Mouse (Mus musculus) kidney, embryonic 15.5 days (tissue): Measurements from ENCODE around the gene Sln. TPM values are rescaled to one million over a fixed set of nuclear protein-coding genes. Genes with fewer than 3 reads are reported as not detected.

Experiments
- ATAC-seq: fragments of 200-750 bp; cut with Nextera tagmentation; replicated peaks from 2 replicates; pipeline ENCODE4 v1.8.0; 2017; ENCODE audit warnings: moderate TSS enrichment; ENCODE audit not compliant: low FRiP score
- H3K27ac ChIP-seq: fragments of 300-500 bp; sonication (generic); 2 replicates; pipeline ENCODE4 v1.5.1; 2015; ENCODE audit warnings: mild to moderate bottlenecking, inconsistent platforms
- H3K27me3 ChIP-seq: fragments of 300-500 bp; sonication (generic); 2 replicates; pipeline ENCODE4 v1.6.1; 2015; ENCODE audit warnings: inconsistent platforms
- H3K36me3 ChIP-seq: fragments of 300-500 bp; sonication (generic); 2 replicates; pipeline ENCODE4 v1.6.1; 2015; ENCODE audit warnings: inconsistent platforms
- H3K4me1 ChIP-seq: fragments of 300-500 bp; sonication (generic); 2 replicates; pipeline ENCODE4 v1.6.1; 2015; ENCODE audit warnings: inconsistent platforms
- H3K4me2 ChIP-seq: fragments of 300-500 bp; sonication (generic); 2 replicates; pipeline ENCODE4 v1.6.1; 2015; ENCODE audit warnings: moderate library complexity, mild to moderate bottlenecking, inconsistent platforms
- H3K4me3 ChIP-seq: fragments of 300-500 bp; sonication (generic); replicated peaks from 2 replicates; pipeline ENCODE4 v1.5.1; 2015; ENCODE audit warnings: mild to moderate bottlenecking, inconsistent platforms
- H3K9ac ChIP-seq: fragments of 300-500 bp; sonication (generic); 2 replicates; pipeline ENCODE4 v1.6.1; 2015; ENCODE audit warnings: mild to moderate bottlenecking, inconsistent platforms
- H3K9me3 ChIP-seq: fragments of 300-500 bp; sonication (generic); replicated peaks from 2 replicates; pipeline ENCODE4 v1.6.1; 2016; ENCODE audit warnings: inconsistent platforms
- WGBS: fragments of 180-500 bp; shearing (Covaris S2); methylation state at CpG from one replicate; pipeline ENCODE4 v1.1.7; 2015; ENCODE audit warnings: mixed read lengths; 5-methylcytosine and 5-hydroxymethylcytosine counted together
- polyA plus RNA-seq: library from polyadenylated mRNA; unstranded; fragments of >200 nt; fragmentation: Nextera tagmentation; extraction: Ambion mirVana; gene quantifications from 2 replicates; pipeline ENCODE4 v1.2.1, GENCODE M21; 2015

The Sln gene
- polyA plus RNA-seq, 1 experiment from 2014 or later = 8.7 TPM

GRCm38 (mm10) chr9:53853672-53854071 lies 3.7 kb downstream of the Sln start:
- 90% methylated on average over 1 of the region's 1 CpGs for WGBS
- Histone ChIP-seq H3K4me2 (no peak overlapping the region), H3K27ac (no peak overlapping the region), H3K9me3 (no peaks in the 10 kb centered on the region), H3K36me3 (no peaks in the 10 kb centered on the region), H3K4me3 (no peak overlapping the region), H3K9ac (no peak overlapping the region), H3K4me1 (no peaks in the 10 kb centered on the region), H3K27me3 (no peaks in the 10 kb centered on the region)
- ATAC-seq = no peak

GRCm38 (mm10) chr9:53854525-53854924 lies 4.6 kb downstream of the Sln start:
- H3K27me3 ChIP-seq = no peaks in the 10 kb centered on the region
- no peaks in the 10 kb centered on the region for H3K4me1 ChIP-seq
- H3K9ac ChIP-seq = no peak overlapping the region
- H3K36me3 ChIP-seq = no peaks in the 10 kb centered on the region
- no peak for ATAC-seq
- 91% methylated on average over 1 of the region's 1 CpGs for WGBS
- no peak overlapping the region for H3K27ac ChIP-seq
- no peak overlapping the region for H3K4me2 ChIP-seq
- H3K9me3 ChIP-seq = no peaks in the 10 kb centered on the region
- H3K4me3 ChIP-seq = no peak overlapping the region

- no peak for ATAC-seq
- Histone ChIP-seq H3K36me3 (no peaks in the 10 kb centered on the region), H3K27me3 (no peaks in the 10 kb centered on the region), H3K4me1 (no peaks in the 10 kb centered on the region), H3K4me3 (no peak overlapping the region), H3K9ac (no peak overlapping the region), H3K9me3 (no peaks in the 10 kb centered on the region), H3K27ac (no peak overlapping the region), H3K4me2 (no peak overlapping the region)
- WGBS = 74% methylated on average over 5 of the region's 5 CpGs
Measured at GRCm38 (mm10) chr9:53857864-53858263, 7.9 kb downstream of the Sln start.

GRCm38 (mm10) chr9:53873239-53873638 lies 23.3 kb downstream of the Sln start:
- H3K9me3 ChIP-seq = no peaks in the 10 kb centered on the region
- no peak overlapping the region for H3K4me3 ChIP-seq
- WGBS = 91% methylated on average over 8 of the region's 8 CpGs
- H3K27ac ChIP-seq = no peak overlapping the region
- no peaks in the 10 kb centered on the region for H3K4me1 ChIP-seq
- H3K4me2 ChIP-seq = no peak overlapping the region
- H3K9ac ChIP-seq = no peak overlapping the region
- H3K27me3 ChIP-seq = no peaks in the 10 kb centered on the region
- no peak for ATAC-seq
- no peaks in the 10 kb centered on the region for H3K36me3 ChIP-seq

- H3K9me3 ChIP-seq = no peaks in the 10 kb centered on the region
- 5% methylated on average over 2 of the region's 2 CpGs for WGBS
- no peak overlapping the region for H3K9ac ChIP-seq
- no peak overlapping the region for H3K27ac ChIP-seq
- H3K4me3 ChIP-seq = no peak overlapping the region
- H3K4me2 ChIP-seq = no peak overlapping the region
- H3K4me1 ChIP-seq = no peaks in the 10 kb centered on the region
- no peak for ATAC-seq
- no peaks in the 10 kb centered on the region for H3K36me3 ChIP-seq
- no peaks in the 10 kb centered on the region for H3K27me3 ChIP-seq
Measured at GRCm38 (mm10) chr9:53877423-53877822, 27.5 kb downstream of the Sln start.

- ATAC-seq = no peak
- H3K4me2 ChIP-seq = no peak overlapping the region
- no peaks in the 10 kb centered on the region for H3K4me1 ChIP-seq
- H3K36me3 ChIP-seq = no peaks in the 10 kb centered on the region
- no peaks in the 10 kb centered on the region for H3K9me3 ChIP-seq
- H3K27me3 ChIP-seq = no peaks in the 10 kb centered on the region
- H3K9ac ChIP-seq = no peak overlapping the region
- 95% methylated on average over 23 of the region's 23 CpGs for WGBS
- H3K4me3 ChIP-seq = no peak overlapping the region
- H3K27ac ChIP-seq = no peak overlapping the region
Measured at GRCm38 (mm10) chr9:53883588-53884280, 33.8 kb downstream of the Sln start.

GRCm38 (mm10) chr9:53890075-53890474 lies 40.1 kb downstream of the Sln start:
- Histone ChIP-seq H3K9me3 (no peaks in the 10 kb centered on the region), H3K4me2 (no peak overlapping the region), H3K9ac (no peak overlapping the region), H3K4me3 (no peak overlapping the region), H3K27me3 (no peaks in the 10 kb centered on the region), H3K27ac (no peak overlapping the region), H3K4me1 (no peaks in the 10 kb centered on the region), H3K36me3 (no peaks in the 10 kb centered on the region)
- ATAC-seq = no peak
- 3% methylated on average over 1 of the region's 1 CpGs for WGBS

GRCm38 (mm10) chr9:53895827-53896226 lies 45.9 kb downstream of the Sln start:
- Histone ChIP-seq H3K4me3 (no peak overlapping the region), H3K4me1 (0 out of 2 replicates have a peak, but pooled peaks cover 2% of the 10 kb centered on the region), H3K9me3 (no peaks in the 10 kb centered on the region), H3K27me3 (no peaks in the 10 kb centered on the region), H3K36me3 (no peaks in the 10 kb centered on the region), H3K9ac (no peak overlapping the region), H3K27ac (no peak overlapping the region), H3K4me2 (no peak overlapping the region)
- WGBS = 32% methylated on average over 7 of the region's 7 CpGs
- ATAC-seq = 0 out of 2 replicates have a peak, but pooled peaks have one; percentile 52

GRCm38 (mm10) chr9:53899836-53900235 lies 49.9 kb downstream of the Sln start:
- 82% methylated on average over 6 of the region's 6 CpGs for WGBS
- Histone ChIP-seq H3K4me2 (no peak overlapping the region), H3K27ac (no peak overlapping the region), H3K27me3 (no peaks in the 10 kb centered on the region), H3K9ac (no peak overlapping the region), H3K36me3 (no peaks in the 10 kb centered on the region), H3K4me1 (0 out of 2 replicates have a peak, but pooled peaks cover 2% of the 10 kb centered on the region), H3K9me3 (no peaks in the 10 kb centered on the region), H3K4me3 (no peak overlapping the region)
- ATAC-seq = no peak

- Histone ChIP-seq H3K9me3 (no peaks in the 10 kb centered on the region), H3K4me2 (no peak overlapping the region), H3K36me3 (no peaks in the 10 kb centered on the region), H3K27me3 (no peaks in the 10 kb centered on the region), H3K4me3 (no peak overlapping the region), H3K27ac (no peak overlapping the region), H3K9ac (no peak overlapping the region), H3K4me1 (no peaks in the 10 kb centered on the region)
- ATAC-seq = no peak
- WGBS = 90% methylated on average over 7 of the region's 7 CpGs
Measured at GRCm38 (mm10) chr9:53903215-53903842, 53.4 kb downstream of the Sln start.
